Mouse (Mus musculus): ENCODE results near the gene Slc4a10.
A peak's percentile ranks its signal among the peaks of the same experiment; 100 is the strongest.
"Not testable (repeated sequence)": the region's sequence is repeated elsewhere in the genome, so short reads cannot be mapped to it uniquely, and the experiment has no call there.

Gene Slc4a10

DNA sequence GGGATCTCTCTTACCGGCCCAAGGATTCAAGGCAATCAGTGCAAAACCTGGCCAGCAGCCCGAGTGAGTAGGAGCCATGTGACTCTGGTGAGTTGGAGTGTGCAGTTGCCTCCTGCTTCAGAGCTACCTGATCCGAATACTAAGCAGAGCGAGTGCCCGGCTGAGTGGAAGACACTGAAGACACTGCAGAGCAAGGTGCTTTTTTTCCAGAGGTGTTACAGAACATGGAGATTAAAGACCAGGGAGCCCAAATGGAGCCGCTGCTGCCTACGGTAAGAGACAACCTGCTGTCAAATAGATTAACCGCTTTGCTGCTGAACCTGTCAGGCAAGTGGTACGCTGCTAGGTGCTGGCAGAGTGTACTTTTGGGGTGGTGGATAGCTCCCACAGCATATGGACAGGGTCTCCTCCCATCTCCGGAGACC lies at the start of gene Slc4a10:
TSS of gene Slc4a10 (plus strand) at position 42 of the 425 bp plus-strand sequence.
- DNase-seq = peak; percentile 86

DNA sequence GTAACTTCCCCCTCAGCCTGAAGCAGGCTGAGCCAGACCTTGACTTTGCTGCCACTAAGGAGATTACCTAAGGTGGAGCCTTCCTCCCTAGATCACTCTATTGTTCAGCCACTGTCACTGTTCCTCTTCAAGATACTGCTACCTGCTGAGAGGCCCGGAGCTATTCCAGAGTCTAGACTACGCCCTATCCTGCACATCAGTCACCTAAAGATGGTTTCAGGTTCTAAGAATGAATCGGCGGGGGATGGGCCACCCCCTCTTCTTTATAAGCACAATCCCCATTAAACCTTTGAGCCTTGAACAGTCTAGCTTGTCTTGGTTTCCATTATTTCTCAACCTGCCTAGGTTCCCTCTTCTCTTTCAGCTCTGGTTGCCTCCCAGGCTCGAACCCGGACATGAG lies 45.0 kb upstream of the Slc4a10 start:
- DNase-seq = not testable (repeated sequence)

DNA sequence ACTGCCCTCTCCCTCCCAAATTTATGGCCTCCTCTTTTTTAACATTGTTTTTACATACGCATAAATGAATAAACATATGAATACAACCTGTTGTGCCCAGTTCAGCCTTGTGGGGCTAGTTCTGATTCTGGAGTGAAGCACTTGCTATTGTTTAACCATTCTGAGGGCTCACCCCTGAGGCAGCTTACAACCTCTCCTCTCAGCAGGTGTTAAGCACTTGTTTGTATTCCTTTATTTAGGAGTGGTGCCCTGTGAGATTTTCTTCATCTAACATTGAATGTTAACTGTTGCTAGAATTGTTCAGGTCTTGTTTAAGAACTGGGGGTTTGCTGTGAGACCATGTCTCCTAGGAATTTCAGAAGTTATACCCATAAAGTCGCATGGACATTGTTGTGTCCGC lies 28.1 kb upstream of the Slc4a10 start:
- no peak for DNase-seq

DNA sequence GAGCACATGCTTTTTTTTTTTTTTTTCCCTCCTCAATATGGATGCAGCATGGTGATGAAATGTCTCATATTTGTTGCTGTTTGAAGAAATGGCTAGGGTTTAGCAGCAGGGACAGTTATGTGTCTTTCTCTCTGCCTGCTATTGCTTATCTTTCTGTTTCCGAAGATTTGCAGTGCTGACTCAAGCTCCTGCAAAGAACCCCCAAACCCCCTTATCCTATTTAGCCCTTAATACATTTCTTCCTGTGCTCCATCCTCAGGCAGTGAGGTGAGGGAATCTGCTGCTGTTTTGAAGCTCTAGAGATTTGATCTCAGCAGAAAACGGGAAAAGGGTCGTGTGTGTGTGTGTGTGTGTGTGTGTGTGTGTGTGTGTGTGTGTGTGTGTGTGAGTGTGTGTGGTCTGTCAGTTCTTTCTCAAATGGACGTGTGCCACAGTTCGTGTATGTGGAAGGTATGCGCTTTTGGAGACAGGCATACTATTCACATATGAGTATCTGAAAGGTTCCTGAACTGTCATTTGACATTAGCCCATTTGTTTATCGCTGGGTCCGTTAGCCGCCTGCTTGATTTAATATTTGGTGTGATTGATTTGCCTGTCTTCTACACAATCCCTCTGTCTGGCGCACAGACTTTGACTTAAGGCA lies 720 bp downstream of the Slc4a10 start:
- peak; percentile 44 for DNase-seq

DNA sequence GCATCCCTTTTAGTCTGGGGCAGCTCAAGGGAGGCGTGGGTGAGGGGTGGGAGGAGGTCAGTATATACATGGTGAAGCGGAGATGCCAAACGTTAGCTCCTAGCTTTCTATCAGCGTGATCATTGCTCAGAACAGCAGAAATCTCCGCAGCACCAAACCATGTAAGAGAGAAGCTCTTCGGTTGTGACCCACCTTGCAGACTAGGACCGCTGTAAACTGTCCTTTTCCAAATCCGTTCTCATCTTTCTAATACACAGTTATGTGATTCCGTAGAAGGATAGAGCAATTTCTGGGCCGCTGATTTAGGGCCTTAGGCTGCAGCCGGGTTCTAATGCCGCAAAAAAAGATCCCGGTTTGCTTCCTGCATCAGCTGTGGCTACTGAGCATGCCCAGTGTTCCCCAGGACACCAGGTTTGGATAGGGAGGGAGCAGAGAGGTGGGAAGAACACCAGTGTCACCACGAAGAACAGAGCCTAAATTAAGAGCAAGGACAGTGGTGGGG lies 1.3 kb downstream of the Slc4a10 start:
- peak; percentile 87 for DNase-seq

DNA sequence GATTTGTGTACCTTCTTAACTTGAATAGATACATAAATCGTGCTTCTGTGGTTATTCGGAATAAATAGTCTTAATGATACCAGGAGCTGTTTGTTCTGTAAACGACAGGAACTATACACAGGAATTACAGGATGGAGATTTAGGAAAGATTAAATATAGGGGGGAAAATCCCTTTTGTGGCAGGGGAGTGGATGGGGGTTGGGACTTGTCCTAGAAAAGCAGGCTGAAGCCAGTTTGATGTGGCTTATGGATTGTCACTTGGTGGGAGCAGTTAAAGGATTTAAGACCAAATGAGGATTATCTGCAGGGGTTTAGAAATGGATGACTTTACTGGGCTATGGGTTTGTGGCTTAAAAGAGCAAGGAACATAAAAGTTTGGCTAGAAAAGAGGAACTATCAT lies 1.9 kb downstream of the Slc4a10 start:
- no peak for DNase-seq

DNA sequence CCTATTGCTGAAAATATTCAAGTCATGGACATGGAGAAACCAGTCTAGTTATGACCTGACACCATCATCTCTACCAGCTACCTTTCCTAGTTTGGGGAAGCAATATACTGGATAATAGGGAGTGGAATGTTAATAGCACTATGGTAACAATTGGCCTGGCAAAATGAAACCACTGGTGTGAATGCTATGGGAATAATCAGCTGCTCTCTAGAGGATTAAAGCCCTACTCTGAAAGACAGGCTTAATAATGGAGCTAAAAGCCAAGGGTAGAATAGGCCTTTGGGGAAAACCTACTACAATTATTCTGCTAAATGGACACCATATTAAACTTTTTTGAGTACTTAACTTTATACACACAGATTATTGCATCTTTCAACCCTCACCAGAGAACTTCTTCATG lies 30.2 kb downstream of the Slc4a10 start:
- DNase-seq = no peak

DNA sequence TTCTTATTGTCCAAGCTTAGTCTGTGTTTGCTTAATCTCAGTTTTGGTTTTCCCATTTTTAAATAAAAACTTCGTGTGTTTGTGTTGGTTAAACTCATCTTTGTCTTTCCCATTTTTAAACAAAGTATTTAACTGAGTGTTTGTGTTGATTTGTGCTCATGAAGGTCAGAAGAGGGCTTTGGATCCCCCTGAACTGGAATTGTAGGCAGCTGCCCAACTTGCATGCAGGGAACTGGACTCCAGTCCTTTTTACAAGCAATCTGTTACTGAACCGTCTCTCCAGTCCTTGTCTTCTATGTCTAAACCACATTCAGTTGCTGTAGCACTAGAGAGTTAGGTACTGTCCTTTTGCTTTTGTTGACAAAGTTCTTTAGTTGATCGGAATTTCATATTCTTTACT lies 41.3 kb downstream of the Slc4a10 start:
- peak; percentile 14 for DNase-seq

DNA sequence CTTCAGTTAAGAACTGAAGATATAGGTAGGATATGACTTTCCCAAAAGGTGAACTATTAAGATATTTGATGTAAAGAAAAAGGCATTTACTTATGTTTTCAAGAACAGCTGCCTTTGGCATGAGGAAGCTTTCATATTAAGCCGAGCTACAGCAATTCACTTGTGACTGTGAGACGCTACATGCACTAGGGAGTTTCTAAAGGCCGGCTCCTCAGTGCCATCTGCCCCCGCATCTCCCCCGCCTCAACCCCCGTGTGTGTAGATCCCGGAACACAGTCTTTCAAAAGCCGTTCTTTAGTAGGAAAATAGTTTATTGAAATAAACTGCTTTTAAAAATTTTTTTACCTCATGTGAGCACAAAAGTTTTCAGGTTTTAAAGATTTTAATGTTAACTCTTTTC lies 42.5 kb downstream of the Slc4a10 start:
- no peak for DNase-seq

DNA sequence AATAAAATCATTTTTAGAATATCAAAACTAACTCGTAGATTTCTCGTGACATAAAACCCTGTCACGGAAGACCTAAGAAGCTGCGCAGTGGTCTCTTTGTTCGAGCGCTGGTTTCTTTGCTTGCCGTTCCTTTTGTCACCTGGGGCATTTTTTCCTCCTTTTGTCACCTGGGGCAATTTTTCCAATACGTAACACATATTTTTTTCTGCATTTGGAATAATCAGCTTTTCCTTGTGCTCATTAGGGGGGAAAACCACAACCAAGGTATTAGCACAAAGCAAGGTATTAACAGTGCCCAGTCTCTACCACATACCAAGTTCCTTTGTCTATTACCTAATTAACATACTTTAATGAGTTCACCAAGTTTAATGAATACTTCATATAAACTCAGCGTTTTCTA lies 42.9 kb downstream of the Slc4a10 start:
- DNase-seq = no peak

DNA sequence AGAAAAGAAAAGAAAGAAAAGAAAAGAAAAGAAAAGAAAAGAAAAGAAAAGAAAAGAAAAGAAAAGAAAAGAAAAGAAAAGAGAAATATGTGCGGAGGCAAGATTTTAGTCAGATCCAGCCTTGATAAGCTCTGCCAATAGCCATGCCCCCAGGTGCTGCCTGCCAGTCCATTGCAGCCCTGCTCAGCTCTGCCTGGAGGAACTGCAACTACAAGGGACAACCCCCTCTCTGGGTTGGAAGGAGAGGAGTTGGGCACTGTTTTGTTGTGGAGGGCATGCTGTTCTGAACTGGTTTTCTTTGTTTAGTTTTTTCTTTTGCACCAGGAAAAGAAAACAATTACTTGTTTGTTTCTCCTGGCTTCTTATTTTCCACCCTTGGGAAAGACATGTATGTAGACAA lies 54.3 kb downstream of the Slc4a10 start:
- DNase-seq = no peak

DNA sequence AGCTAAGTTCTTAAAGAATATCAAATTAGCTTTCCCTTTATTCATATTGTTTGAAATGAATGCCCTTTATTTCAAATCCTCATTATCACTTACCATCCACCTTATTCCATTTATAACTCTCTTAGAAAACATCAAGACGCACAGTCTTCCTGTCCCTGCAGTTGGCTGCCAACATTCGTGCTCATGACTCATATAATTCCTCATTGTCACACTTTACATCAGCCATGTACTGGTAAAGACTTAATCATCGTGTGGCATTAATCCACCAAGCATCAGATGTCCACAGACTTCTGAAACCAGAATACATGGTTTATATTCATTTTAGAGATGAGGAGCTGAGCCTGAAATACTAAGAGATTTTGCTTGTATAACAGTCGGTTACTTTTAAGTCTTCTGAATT lies 69.1 kb downstream of the Slc4a10 start:
- peak; percentile 27 for DNase-seq

DNA sequence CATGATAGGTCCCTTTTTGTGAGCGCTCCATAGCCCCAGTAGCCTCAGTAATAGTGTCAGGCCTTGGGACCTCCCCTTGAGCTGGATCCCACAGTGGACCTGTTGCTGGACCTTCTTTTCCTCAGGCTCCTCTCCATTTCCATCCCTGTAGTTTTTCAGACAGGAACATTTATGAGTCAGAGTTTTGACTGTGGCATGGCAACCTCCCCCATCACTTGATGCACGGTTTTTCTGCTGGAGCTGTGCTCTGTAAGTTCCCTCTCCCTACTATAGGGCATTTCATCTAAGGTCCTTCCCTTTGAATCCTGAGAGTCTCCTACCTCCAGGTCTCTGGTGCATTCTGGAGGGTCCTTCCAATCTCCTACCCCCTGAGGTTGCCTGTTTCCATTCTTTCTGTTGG lies 83.7 kb downstream of the Slc4a10 start:
- no peak for DNase-seq

DNA sequence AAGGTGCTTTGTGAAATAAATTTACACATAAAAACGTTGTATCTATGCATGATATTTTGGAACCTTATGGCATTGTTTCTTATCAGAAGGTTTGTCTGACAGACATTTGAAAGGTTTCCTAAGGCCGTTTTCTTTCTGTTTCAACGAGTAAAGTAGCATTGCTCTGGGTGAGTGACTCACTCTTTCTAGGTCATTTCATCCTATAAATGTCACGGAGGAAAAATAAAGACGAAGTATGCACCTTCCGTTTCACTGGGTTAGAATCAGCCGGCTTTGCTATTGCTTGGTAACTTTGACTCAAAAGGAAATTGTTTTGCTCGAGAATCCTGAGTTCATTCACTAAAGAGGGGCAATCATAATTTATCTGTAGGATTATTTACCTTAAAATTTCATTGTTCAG lies 88.6 kb downstream of the Slc4a10 start:
- DNase-seq = peak; percentile 25

DNA sequence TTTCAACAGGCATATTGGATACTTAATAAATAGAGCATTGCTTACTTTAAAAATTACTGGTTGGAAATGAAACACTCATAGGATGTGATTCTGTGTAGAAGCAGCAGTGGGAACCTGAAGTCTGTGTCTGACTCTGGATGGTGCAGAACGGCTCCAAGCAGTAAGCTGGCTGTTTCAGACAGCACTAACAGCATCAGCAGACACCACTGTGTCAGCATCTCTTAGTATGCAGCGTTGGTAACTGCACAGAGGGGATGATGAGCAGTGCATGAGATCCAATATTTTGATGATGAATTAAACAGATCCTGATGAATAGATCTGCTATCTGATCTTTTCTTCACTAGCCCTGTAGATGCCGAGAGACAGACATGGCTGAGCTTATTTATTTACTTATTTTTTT lies 101.4 kb downstream of the Slc4a10 start:
- no peak for DNase-seq

DNA sequence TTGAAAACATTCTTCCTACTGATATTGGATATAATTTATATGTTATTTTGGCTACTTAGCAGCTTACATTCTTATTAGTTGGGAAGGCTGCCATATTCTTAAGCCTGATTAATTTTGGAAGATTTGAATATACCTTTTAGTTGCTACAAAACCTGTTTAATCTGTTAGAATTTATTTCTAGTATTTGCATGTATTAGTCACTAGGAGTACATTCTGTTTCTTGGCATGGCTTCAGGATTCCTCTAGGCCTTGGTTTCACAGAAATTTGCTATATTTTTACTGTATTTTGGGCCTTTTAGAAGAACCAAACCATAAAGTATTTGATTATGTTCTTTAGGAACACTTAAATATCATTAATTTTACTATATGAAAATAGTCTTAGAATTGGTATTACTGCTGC lies 103.2 kb downstream of the Slc4a10 start:
- peak; percentile 51 for DNase-seq

DNA sequence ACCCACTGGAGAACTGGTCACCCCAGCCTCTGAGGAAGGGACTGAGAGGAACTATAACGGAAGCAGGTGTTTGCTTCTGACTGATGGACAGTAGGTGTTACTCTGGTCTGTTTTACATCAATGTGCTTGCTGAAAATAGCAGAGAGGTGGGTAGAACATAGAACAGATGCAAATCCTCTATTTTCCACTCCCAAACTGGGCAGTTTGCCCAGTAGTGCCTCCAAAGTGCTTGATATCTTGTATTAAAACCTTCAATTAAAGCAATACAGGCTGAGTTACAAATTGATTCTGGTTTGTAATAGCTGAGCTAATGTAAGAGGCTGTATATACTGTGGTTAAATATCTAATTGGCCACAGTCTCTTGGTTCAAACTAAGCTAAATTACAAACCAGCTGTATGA lies 104.6 kb downstream of the Slc4a10 start:
- DNase-seq = no peak

DNA sequence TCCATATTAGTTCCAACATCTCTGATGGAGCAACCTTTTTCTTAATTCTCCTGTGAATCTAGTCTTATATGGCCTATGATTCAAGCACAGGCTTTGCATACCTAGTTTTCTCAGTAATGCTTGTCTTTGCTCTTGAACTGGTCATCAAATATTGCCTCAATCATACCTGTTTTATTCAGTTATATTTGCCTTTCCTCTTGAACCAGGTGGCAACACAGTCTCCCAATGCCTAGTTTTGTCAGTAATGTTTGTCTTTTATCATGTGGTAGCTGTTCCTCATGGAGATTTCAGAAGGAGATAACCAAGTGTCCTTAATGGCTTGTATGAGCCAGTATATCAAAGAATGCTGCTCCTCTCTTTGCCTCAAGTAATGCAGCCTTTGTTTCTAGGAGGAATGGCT lies 163.8 kb downstream of the Slc4a10 start:
- DNase-seq = no peak

DNA sequence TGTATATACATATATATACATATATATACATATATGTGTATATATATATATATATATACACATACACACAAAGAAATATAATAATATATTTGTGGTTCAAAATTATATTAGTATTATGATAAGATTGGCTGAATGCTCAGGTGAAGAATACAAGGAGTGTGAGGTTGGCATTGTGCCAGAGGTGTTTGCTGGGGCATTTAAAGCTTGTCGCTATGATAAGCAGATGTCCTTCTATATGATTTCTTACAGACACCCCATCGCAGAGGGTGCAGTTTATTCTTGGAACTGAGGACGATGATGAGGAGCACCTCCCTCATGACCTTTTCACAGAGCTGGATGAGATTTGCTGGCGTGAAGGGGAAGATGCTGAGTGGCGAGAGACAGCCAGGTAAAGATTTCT lies 164.8 kb downstream of the Slc4a10 start:
- peak; percentile 42 for DNase-seq

DNA sequence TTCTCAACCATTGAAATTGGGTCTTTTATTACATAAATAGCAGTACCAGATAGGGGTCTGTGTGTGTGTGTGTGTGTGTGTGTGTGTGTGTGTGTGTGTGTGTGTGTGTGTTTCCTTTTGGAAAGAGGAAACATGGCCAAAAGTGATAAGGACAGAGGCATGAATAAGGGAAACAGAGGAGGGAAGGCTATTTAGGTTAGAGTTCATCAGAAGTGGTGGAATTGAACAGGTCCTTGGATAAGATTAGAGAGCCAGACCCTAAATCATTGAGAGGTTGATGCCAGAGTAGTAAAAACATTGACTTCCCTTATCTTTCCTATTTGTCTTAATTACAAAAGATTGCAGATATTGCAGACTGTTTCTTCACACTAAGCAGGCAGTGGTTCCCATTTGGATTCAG lies 181.3 kb downstream of the Slc4a10 start:
- DNase-seq = no peak

DNA sequence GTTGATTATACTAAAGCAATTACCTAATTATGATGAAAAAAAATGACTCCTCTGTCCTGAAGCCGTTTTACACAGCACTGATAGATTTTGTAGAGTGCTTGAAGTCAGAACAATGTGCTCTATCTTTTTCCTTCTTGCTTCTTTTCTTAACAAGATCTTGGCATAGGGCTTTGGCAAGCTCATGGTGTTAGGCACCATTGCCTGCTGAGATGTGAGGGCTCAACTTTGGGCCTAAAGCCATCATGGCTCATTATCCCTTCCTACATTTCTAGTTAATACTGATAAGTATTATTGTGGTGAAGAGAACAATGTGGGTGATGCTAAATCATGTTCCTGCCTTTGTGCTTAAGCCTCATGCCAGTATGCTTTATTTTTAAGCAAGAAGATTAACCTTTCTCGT lies 185.0 kb downstream of the Slc4a10 start:
- peak; percentile 18 for DNase-seq

DNA sequence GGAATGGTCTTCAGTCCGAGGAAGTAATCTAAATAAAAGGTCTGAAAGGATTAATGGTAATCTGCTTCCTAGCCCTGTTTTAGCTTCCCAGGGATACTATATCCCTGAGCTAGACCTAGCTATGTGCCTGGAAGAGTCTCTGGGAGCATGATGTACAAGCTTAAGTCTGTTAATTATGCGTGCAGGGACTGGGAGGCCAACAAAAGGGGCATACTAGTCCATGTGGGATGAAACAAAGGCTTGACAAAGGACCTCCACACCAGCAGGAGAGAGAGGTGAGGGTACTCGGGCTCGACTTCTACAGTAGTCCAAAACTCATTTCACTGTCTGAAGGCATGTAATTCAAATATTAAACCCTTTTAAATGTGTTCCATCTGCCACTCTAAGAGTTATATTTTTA lies 197.9 kb downstream of the Slc4a10 start:
- no peak for DNase-seq

DNA sequence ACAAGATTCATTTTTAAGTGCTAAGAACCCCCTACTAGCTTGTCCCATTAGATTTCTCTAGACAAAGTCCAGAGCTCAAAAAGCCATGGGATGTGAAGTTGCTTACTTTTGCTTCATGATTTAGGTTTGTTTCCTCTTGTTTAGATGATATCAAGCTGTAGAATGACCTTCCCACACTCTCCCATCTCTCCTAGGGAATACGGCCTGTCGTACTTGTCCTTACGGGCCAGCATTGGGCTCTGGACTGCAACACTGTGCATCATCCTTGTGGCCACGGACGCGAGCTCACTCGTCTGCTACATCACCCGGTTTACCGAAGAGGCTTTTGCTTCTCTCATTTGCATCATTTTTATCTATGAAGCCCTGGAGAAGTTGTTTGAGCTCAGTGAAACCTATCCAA lies 222.2 kb downstream of the Slc4a10 start:
- no peak for DNase-seq

DNA sequence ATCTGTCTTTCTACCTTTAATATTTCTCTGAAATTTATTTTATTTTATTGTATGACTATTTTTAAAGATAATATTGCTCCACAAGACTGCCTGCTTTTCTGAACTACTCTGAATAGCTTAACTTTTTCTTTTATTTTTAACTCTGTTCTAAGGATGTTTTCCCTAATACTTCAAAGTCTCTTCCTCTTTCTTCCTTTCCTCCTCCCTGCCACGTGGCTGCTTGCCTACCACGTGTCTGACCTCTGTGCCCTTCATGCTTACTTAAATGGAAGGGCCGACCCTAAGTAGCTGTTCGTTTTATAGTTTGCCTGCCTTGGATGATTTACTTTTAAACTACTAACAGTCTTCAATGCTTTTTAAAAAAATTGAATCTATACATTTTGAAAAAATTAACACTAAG lies 225.6 kb downstream of the Slc4a10 start:
- no peak for DNase-seq

DNA sequence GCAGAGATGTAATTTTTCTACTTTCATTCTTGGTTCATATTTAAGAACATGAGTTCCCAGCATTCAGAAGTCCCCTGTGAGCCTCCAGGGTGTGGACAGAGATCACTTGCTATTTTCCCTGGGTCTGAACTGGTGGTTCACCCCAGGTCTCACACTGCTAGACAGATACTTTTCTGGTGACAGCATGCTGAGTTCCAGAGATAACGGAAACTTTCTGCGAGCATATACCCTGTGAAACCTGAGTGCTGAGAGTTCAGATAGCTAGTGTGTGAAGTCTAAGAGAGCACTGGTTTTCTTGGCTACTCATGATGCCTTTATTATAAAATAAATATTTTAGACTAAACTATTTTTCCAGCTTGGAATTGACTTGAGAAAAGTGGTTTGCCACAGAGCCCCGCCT lies 232.5 kb downstream of the Slc4a10 start:
- DNase-seq = no peak

Data from cerebellum, adult 9-10 months (tissue).